Mouse (Mus musculus) embryonic fibroblast, embryonic 13.5 days (primary cell): ENCODE measurements around the gene Smagp.

ENCODE experiments used
- CTCF ChIP-seq: IDR thresholded peaks from 2 replicates; pipeline ENCODE4 v1.5.1; 2011; ENCODE audit warnings: mild to moderate bottlenecking, control low read depth, low read length, moderate library complexity, borderline replicate concordance; ENCODE audit not compliant: insufficient read depth
- POLR2A ChIP-seq: IDR thresholded peaks from 2 replicates; pipeline ENCODE4 v1.6.1; 2011; ENCODE audit warnings: low read depth, mild to moderate bottlenecking, control low read depth, low read length, moderate library complexity

DNA sequence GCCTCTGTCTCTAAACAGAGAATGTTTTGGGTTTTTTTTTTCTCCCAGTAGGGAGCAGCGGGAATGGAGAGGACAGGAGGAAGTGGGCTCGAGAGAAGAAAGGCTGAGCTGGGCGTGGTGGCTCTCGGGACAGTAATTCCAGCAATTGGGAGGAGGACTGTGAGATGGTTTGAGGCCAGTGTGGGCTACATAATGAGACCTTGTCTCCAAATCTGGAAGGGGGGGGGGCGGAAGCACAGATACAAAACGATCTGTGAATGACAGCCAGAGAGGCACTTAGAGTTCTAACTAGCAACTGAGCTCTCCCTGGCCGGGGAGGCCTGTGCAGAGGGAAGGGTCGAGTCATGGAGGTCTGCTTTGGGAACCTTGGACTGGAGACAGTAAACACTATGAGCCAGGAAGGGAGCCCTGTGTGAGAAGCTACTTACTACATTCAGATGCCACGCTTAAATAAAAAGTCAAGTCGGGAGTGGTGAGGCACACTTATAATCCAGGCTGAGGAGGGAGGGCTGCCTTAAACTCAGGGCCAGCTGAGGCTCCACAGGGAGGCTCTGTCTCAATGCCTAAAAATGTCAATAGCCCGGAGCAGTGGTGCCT, 8.9 kb downstream of the Smagp start:
- TF ChIP-seq CTCF: no peak
- TF ChIP-seq POLR2A: no peak
